Mouse (Mus musculus) erythroblast, adult 5-6 weeks (primary cell): ENCODE data around the gene 4930562C15Rik. TPM values are rescaled to one million over a fixed set of nuclear protein-coding genes. Genes with fewer than 3 reads are reported as not detected.

Source experiments
- ATAC-seq: replicated peaks from 2 replicates; pipeline ENCODE4 v1.8.0; 2016; ENCODE audit warnings: moderate number of reproducible peaks, mild to moderate bottlenecking, moderate TSS enrichment, inconsistent platforms; ENCODE audit not compliant: poor library complexity, low FRiP score, severe bottlenecking
- total RNA-seq, 2 experiments: library from RNA; stranded (forward) in 1 of 2; stranded (reverse) in 1 of 2; fragments of 150-400 nt in 1 of 2; fragments of 200-764, 138-1000 nt in 1 of 2; gene quantifications; 2 replicates each; pipeline versions ENCODE4 v1.2.3 to v1.2.4; 2015 to 2017; ENCODE audit warnings: low replicate concordance in 2 of 2

The 4930562C15Rik gene
- total RNA-seq, 2 experiments from 2014 or later, result not detected

DNA sequence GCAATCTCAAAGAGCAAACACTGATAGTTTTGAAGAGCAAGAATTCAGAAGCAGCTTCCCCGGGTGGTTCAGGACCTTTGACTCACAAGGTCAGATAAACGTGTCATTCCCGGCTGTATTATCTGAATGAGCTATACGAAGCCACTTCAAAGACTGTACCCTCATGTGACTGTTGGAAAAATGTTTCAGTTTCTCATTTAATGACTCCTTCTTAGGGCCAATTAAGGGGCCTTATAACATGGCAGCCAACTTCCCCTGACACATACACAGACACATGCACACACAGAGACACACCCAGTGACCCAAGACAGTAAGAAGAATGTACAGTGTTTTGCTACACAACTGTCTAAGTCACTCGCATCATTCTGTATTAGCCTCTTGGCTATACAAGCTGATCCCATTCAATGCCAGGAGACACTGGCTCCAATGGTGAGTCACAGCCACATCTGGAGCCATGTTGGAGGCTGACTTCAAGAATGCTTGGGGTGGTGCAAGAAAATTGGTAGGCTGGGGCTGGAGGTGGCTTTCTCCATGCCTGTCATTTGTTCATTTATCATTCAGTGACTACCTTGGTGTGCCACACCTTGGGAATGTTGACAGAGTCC, 19.9 kb downstream of the 4930562C15Rik start:
- ATAC-seq, result no peak

DNA sequence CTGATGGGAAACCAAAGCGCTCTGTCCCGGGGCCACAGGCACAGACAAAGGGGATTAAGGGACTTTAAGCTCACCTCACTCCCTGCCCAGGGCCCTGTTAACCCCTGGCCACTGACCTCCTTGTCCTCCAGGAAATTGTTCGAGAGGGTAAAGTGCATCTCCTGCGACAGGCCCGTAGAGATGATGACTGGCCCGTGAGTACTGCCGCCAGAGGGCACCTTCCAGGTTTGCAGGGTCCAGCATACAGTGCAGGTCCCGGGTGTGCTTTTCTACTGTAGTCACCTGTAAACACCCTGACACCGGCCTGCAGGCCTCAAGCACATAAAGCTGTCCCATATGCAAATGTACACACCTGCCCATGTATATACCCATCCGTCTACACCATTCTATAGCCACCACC, 26.2 kb downstream of the 4930562C15Rik start:
- no peak for ATAC-seq

DNA sequence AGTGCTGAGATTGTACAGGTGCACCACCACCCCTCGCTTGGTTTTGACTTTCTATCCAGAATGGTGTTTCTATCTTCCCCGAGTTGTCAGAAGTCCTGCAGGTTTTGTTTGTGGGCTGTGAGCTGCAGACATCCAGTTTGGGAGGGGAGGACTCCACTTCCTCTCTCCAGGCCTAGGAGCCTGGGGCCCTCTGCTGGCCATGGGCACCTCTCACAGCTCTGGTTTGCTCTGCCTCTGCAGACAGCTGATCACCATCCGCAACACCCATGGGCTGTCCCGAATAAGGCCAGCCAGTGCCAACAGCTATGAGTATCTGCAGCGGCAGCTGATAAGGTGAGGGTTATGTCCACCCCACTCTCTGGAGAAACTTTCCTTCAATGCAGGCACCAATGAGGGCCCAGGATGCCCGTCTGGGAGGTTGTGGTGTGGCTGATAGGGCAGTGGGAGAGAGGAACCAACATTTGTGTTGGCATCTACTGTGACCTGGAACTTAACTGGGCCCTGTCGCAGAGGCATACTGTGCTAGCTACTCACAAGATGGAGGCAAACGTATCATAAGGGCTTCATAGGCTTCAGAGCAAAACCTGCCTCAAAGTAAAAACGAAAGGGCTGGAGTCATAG, 27.8 kb downstream of the 4930562C15Rik start:
- ATAC-seq, result peak; percentile 67

DNA sequence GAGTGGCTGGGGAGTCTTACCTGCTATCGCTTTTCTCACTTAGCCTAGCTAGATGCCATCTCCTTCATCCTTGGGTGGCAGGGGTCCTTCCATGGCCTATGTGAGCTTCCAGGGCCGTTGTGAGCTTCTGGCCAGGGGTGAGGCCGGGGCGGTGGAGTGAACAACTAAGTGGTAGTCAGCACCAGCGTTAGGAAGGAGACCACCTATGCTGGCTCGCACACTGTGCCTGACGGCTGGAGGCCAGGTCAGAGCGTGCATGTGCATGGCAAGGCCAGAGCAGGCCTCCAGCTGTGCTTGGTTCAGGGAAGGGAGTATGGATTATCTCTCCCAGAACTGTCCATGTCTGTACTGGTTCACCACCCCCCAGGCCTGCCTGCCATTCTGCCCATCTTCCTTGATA, 28.5 kb downstream of the 4930562C15Rik start:
- ATAC-seq, result no peak

DNA sequence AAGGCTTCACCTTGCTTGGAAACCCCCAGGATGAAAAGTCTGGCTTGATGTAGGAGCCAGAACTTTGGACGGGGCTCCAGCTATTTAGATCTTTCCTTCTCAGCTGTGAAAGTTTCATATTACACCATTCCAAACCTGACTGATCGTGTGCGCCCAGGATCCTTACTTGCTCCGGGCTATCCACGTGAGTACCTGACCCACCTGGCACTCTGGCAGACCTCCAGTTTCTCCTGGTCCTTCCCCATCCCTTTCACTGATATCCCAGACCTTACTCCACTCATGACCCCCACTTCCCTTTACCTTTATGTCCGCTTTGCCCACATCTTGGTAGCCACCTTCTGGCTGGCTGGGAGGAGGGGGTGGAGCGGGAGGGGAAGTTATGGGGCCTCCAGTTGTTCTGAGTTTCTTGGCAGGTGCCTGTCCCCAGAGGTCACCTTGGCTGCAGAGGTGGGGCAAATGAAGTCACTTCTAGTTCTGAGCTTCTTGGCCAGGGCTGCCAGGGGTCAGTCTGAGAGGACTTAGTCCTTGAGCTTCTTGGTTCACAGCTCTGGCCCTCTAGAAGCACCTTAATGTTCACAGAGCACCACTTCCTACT, 31.0 kb downstream of the 4930562C15Rik start:
- ATAC-seq, result no peak

DNA sequence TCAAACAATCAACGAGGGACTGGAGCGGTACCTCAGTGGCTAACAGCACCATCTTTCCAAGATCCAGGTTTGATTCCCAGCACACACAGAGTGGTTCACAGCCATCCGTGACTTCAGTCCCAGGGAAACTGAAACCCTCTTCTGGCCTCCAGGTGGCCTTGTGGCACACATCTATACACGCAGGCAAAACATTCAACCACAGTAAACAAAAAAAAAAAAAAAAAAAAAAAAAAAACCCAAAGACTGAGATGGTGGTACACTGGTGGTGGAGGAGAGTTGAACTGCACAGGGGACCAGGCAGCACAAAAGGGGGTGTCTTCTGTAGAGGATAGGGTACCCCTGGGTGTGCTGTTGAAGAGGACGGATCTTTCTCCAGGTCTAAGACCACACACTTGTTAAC, 35.3 kb downstream of the 4930562C15Rik start:
- no peak for ATAC-seq

DNA sequence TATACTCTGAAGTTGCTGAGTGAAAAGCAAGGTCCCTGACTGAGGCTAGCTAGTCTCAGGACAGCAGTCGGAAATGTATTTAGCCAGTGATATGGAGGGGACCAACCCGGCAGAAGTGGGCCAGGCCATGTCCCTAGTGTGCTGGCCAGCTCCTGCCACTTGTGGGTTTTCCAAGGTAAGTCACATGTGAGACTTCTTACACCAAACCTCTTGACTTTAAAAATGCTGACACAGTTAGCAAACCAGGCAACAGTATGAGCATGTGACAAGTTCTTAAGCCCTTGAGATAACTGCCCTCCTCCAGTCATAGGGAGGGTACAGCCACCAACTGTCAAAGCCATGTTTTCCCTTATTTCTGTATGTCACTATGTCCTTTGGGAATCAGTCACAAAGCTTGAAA, 36.7 kb downstream of the 4930562C15Rik start:
- no peak for ATAC-seq

DNA sequence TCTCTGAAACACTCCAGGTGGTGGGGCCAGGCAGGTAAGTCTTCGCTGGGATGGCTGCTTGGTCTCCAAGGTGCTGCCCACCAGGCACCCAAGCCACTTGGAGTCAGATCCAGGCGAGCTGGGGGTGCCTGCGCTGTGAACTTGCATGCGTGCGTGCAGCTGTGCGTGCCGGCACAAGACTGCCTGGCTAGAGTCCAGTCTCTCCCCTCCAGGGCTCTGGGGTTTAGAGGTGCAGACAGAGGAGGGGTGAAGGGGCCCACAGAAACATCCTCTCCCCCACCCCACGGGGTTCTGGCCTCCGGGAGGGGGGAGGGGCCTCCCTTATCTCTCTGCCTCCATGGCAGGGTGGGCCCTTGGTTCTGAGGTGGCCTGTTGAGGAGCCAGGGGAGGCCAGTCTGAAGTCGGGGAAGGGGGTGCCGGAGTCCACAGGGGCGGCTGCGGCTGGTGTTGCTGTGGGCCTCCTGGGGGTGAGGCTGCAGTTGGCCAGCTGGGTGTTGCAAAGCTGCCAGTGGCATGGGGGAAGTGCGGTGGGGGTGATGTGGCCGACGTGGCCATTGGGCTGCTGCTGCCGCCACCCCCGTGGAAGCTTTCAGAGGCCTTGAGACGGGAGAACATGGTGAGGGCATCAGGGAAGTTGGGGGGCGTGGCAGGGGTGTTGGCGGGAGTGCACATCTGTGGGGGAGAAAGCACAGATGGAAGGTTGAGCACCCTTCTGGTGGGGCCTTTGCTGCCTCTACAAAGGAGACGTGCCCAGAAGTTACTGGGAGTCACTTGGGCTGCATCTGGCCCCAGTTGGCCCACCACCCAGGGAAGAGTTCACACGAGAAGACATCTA, 40.2 kb downstream of the 4930562C15Rik start:
- ATAC-seq, result no peak

DNA sequence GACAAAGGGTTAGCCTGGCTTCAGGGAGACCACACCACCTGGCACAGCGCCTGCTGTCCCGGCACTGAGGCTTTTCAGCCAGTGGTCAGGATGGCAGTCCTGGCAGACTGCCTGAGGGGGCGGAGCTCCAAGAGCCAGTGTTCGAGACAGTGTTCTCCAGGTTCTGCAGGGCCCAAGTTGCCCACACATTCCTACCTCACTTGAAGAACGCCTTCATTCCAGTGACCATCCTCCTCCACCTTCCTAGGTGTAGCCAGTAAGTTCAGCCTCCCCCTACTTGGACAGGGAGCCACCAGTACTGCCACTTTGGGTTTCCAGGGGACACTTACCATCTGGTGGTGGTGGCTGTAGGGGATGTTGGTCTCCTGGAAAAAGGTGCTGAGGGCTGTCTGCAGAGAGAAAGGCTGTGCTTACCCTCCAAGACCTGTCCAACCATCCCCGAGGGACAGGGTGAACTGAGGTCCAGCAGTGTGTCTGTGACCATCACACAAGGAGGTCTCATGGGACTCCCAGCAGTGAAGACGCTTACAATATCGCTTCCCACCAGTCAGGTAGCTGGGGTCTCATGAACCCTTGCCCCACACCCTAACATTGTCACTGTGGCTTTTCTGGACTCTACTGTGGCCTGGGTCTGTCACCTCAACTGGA, 40.9 kb downstream of the 4930562C15Rik start:
- ATAC-seq, result no peak

DNA sequence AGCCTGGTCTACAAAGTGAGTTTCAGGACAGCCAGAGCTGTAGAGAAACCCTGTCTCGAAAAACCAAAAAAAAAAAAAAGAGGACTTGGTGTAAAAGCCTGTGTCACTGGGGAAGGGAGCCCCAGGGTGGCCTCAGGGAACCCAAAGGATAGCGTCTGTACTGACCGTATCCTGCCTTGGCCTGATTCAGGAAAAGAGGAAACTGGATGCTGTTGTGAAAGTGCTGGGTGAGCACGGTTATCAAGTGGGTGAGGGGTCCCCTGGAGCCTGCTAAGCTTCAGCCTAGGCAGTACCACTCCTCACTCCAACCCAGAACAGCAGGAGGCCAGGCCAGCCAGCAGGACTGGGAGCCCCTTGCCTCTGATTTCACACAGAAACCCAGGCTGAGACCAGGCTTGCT, 42.0 kb downstream of the 4930562C15Rik start:
- ATAC-seq, result no peak

DNA sequence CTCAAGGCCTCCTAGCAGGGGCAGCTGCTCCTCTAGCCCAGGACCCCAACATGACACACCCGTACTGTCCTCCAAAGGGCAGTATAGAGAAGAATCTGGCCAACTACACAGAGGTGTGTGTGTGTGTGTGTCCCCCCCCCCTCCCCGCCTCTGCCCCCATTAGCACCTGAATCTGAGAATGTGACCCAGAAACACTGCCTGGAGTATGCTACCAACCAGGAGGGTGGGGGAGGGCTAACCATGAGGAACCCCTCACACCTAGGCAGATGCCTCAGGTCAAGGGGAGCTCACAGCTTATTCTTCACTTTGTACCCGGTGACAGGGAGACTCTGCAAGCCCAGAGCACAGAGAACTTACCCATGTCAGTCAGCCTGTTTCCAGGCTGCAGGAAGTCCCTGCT, 42.5 kb downstream of the 4930562C15Rik start:
- ATAC-seq, result no peak

DNA sequence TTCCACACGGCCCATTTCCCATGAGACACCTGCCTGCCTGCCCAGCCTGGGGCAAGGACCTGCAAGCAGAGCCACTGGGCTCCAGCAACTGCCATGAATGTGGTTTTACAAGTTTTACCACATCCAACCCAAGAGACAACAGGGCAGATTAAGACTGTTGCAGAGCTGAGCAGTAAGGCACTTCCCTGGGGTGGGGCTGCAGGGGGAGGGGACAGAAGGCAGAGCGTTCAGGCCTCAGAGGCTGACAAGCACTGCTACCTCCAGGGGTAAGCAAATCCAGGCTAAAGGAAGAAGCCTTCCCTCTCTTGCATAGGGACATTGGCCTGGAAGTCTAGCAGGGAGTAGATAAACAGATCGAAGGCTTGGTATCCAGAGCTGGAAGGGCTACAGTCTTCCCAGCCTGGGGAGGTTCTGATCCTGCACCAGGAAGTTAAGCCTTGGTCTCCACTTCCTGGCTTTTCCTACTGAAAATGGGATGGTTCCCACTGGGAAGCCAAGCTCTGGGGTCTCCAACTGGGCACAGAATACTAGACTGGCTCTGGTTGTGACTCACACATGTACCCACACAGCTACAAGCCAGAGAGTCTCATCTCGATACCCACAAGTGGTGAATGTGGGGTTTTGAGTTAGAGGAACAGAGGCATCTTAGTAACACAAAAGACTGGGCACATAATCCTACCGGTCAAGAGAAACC, 43.1 kb downstream of the 4930562C15Rik start:
- ATAC-seq, result no peak

DNA sequence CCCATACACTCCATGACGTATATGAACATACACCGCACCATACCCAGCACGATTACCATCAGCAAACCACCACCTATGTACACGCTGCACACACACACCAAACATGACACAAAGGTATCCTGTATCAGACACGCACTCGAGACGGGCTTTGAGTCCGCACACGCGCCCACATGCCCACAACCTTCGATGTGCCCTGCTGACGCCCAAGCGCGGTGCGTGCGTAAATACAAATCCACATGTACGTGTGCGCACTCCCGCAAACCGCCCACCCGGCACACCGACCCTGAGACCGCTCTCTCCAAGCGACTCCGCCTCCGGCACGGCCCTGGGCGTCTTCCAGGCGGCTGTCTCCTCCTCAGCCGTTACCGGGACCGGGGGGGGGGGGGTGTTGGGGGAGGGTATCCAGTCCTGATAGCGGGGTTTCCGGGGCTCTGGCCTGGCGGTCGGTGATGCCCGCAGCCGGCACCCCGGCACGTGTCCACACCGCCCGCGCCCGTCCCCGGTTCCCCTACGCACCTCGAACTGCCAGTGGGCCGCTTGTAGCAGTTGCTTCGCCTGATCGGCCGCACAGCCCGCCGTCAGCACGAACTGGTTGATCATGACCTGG, 44.0 kb downstream of the 4930562C15Rik start:
- peak; percentile 18 for ATAC-seq

DNA sequence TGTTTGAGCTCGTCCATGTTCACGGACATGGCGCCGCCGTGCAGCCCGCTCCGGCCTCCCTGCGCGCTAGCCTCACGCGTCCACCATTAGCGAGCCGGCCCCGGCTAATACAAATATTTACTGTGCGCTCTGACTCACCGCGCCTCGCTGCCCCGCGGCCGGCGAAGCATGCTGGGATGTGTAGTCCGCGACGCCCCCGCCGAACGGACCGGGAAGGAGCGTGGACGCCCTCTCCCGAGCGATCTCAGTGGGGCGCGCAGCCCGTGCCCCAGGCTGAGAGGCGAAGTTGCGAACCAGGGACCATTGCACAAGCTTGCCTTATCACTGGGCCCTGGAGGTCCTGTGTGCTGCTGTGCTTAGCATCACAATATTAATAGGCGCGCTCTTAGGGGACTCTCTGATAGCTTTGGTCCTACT, 44.5 kb downstream of the 4930562C15Rik start:
- ATAC-seq, result peak; percentile 77

DNA sequence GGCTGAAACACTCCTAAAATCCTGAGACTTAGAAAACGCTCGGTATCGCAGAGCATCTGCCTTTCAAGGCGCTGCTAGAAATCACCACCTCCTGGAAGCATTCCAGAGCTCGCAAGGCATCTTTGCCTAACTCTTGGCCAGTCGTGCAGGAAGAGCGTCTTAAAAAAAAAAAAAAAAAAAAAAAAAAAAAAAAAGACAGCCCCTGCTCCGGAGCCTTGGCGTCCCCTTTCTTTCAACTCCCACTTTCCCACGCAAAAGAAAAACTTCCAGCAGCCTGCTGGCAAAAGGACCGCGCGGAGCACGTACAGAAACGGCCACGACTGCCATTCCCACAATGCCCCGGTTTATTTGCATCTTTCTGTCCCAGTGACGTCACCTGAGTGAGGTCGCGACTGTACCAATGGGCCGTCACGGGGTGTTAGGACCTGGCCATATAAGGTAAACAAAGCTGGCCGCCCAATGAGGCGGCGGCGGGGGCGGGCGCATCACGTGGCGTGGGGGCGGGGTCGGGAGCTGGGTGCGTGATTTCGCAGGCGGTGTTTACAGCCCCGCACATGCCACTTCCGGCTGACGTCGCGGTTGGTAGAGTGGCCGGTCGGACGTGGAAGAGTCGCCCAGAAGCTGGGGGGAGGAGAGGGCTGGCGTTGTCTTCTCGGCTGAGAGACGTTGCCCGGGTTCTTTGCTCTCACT, 45.1 kb downstream of the 4930562C15Rik start, which contains the start of gene Ubald1:
Ubald1 (minus strand) TSS at position 180 of the 690 bp plus-strand sequence.
- peak; percentile 83 for ATAC-seq

DNA sequence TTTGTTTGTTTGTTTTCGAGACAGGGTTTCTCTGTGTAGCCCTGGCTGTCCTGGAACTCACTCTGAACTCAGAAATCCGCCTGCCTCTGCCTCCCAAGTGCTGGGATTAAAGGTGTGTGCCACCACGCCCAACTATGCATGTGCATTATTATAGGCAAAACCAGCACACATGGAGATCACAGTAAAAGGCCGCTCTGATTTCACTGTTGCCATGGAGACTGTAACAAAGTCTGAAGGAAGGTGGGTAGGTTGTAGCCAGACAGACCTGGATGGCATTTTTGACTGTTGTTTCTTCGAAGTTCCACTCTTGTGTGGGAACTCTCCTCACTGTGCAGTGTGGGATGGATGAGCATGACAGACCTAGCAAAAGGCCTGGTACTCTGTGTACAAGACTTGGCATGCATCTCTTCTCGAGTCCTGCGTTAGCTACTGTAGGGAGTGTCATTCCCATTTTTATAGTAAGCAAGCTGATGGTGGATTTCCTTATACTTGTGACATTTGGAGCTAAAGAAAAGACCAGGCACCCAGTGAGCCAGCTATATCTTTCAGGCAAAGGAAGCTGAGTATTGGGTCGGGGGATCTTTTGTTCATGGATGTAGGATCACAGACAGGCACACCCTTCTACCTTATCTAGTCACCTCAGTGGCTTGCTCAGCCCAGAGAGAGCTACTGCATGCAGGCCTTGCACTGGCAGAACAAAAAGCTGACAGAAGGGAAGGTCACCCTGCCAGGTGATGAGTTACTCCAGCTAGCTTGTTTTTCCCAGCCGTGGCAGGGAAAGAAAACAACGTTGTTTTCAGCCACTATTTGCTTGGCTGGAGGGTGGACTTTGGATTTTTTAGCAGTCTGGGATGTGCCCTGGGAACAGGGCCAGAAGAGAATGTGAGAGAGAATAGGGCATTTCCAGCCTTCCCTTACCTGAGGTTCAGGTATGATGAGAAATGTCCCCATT, 46.5 kb downstream of the 4930562C15Rik start:
- ATAC-seq, result no peak

DNA sequence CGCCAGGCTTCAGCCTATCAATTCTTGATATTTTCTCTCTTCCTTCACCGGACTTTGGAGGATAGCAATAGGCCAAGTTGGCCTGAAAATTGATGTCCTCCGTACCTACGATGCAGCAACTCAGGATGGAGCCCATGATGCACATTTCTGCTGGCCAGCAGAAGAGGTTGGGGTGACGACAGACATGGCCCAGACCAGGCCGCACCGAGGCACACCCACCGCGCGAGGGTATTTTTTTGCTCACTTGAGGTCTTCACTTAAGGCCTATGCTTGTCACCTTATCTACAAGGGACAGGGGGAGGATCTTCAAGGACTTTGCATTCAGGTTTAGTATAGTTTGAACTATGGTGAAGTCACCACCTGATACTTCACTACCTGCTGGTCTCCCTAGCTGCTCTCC, 49.7 kb downstream of the 4930562C15Rik start:
- no peak for ATAC-seq
